Mouse (Mus musculus) MEL (cell line): Measurements from ENCODE around the gene Mrps27. TPM values are rescaled to one million over a fixed set of nuclear protein-coding genes. Genes with fewer than 3 reads are reported as not detected.
A peak's percentile ranks its signal among the peaks of the same experiment; 100 is the strongest.

Experiments used
- DNase-seq: peaks from one replicate; pipeline ENCODE4 v3.0.0; 2011; ENCODE audit warnings: low read depth, low spot score
- H3K27ac ChIP-seq: 2 replicates; pipeline ENCODE4 v1.5.1; 2012; ENCODE audit warnings: low read depth, mild to moderate bottlenecking, control low read depth, low read length, moderate library complexity; ENCODE audit not compliant: control insufficient read depth
- H3K27me3 ChIP-seq, 2 experiments: fragments of 150-350 bp in 1 of 2; sonication (generic) in 1 of 2; 2 replicates each; pipeline ENCODE4 v1.6.1; 2012; ENCODE audit warnings: low read length in 2 of 2, mild to moderate bottlenecking in 2 of 2, improper control_type of control experiment in 1 of 2, moderate library complexity in 1 of 2; ENCODE audit not compliant: insufficient read depth in 2 of 2, control insufficient read depth in 1 of 2
- H3K36me3 ChIP-seq, 2 experiments: 2 replicates each; pipeline ENCODE4 v1.6.1; 2012 to 2014; ENCODE audit warnings: low read length in 2 of 2, improper control_type of control experiment in 1 of 2, inconsistent platforms in 1 of 2, mild to moderate bottlenecking in 1 of 2; ENCODE audit not compliant: insufficient read depth in 2 of 2, control insufficient read depth in 1 of 2
- H3K4me1 ChIP-seq, 2 experiments: fragments of 150-350 bp in 1 of 2; sonication (generic) in 1 of 2; 2 replicates each; pipeline ENCODE4 v1.6.1; 2012; ENCODE audit warnings: low read length in 2 of 2, improper control_type of control experiment in 1 of 2, mild to moderate bottlenecking in 1 of 2; ENCODE audit not compliant: insufficient read depth in 2 of 2, control insufficient read depth in 1 of 2
- H3K4me3 ChIP-seq, 2 experiments: fragments of 150-350 bp in 1 of 2; sonication (generic) in 1 of 2; 2 replicates each; pipeline ENCODE4 v1.5.1; 2012; ENCODE audit warnings: low read depth in 2 of 2, low read length in 2 of 2, mild to moderate bottlenecking in 2 of 2, moderate library complexity in 2 of 2, control low read depth in 1 of 2, improper control_type of control experiment in 1 of 2; ENCODE audit not compliant: control insufficient read depth in 1 of 2, insufficient read depth in 1 of 2
- H3K79me2 ChIP-seq: 2 replicates; pipeline ENCODE4 v1.6.1; 2012; ENCODE audit warnings: mild to moderate bottlenecking, low read length, moderate library complexity; ENCODE audit not compliant: control insufficient read depth, poor library complexity, insufficient read depth
- H3K9ac ChIP-seq: 2 replicates; pipeline ENCODE4 v1.6.1; 2012; ENCODE audit warnings: low read depth, mild to moderate bottlenecking, control low read depth, low read length, moderate library complexity; ENCODE audit not compliant: control insufficient read depth, poor library complexity, severe bottlenecking
- H3K9me3 ChIP-seq: fragments of 150-350 bp; sonication (generic); replicated peaks from 2 replicates; pipeline ENCODE4 v1.6.1; 2012; ENCODE audit warnings: mild to moderate bottlenecking, low read length, improper control_type of control experiment, moderate library complexity; ENCODE audit not compliant: insufficient read depth
- BHLHE40 ChIP-seq: IDR thresholded peaks from 2 replicates; pipeline ENCODE4 v1.6.1; 2012; ENCODE audit warnings: low read depth, mild to moderate bottlenecking, inconsistent platforms, low read length, improper control_type of control experiment, borderline replicate concordance
- CHD1 ChIP-seq: IDR thresholded peaks from 2 replicates; pipeline ENCODE4 v1.6.1; 2012; ENCODE audit warnings: low read depth, mild to moderate bottlenecking, inconsistent platforms, low read length, improper control_type of control experiment
- CTCF ChIP-seq, 3 experiments: IDR thresholded peaks in 2 of 3; conservative IDR thresholded peaks in 1 of 3; 2 replicates each; pipeline ENCODE4 v1.5.1; 2011 to 2012; ENCODE audit warnings: low read length in 3 of 3, low read depth in 2 of 3, mild to moderate bottlenecking in 2 of 3, improper control_type of control experiment in 1 of 3, inconsistent platforms in 1 of 3, mixed read lengths in 1 of 3, moderate library complexity in 1 of 3; ENCODE audit not compliant: control insufficient read depth in 1 of 3, insufficient read depth in 1 of 3, poor library complexity in 1 of 3, severe bottlenecking in 1 of 3
- E2F4 ChIP-seq: IDR thresholded peaks from 2 replicates; pipeline ENCODE4 v1.6.1; 2011; ENCODE audit warnings: low read depth, low read length, improper control_type of control experiment, borderline replicate concordance
- ELF1 ChIP-seq: IDR thresholded peaks from 2 replicates; pipeline ENCODE4 v1.6.1; 2014; ENCODE audit warnings: low read depth, mild to moderate bottlenecking, inconsistent platforms, low read length, improper control_type of control experiment, moderate library complexity
- ETS1 ChIP-seq: IDR thresholded peaks from 2 replicates; pipeline ENCODE4 v1.6.1; 2012; ENCODE audit warnings: low read depth, mild to moderate bottlenecking, inconsistent platforms, low read length, improper control_type of control experiment, moderate library complexity
- GABPA ChIP-seq: IDR thresholded peaks from 2 replicates; pipeline ENCODE4 v1.6.1; 2012; ENCODE audit warnings: low read depth, mild to moderate bottlenecking, inconsistent platforms, low read length, improper control_type of control experiment, moderate library complexity
- GATA1 ChIP-seq: IDR thresholded peaks from 2 replicates; pipeline ENCODE4 v1.6.1; 2011; ENCODE audit warnings: low read depth, low read length, improper control_type of control experiment
- HCFC1 ChIP-seq: IDR thresholded peaks from 2 replicates; pipeline ENCODE4 v1.6.1; 2012; ENCODE audit warnings: low read depth, mild to moderate bottlenecking, inconsistent platforms, low read length, improper control_type of control experiment, moderate library complexity
- JUND ChIP-seq: IDR thresholded peaks from 2 replicates; pipeline ENCODE4 v1.6.1; 2011; ENCODE audit warnings: low read depth, mild to moderate bottlenecking, improper control_type of control experiment, low read length
- MAFK ChIP-seq: IDR thresholded peaks from 2 replicates; pipeline ENCODE4 v1.6.1; 2011; ENCODE audit warnings: low read depth, mild to moderate bottlenecking, low read length, improper control_type of control experiment, borderline replicate concordance
- MAZ ChIP-seq: IDR thresholded peaks from 2 replicates; pipeline ENCODE4 v1.6.1; 2012; ENCODE audit warnings: low read depth, mild to moderate bottlenecking, inconsistent platforms, low read length, improper control_type of control experiment
- MEF2A ChIP-seq: IDR thresholded peaks from 2 replicates; pipeline ENCODE4 v1.6.1; 2014; ENCODE audit warnings: low read depth, mild to moderate bottlenecking, inconsistent platforms, low read length, improper control_type of control experiment; ENCODE audit not compliant: poor library complexity, insufficient replicate concordance, severe bottlenecking; ENCODE audit errors: extremely low read depth
- MXI1 ChIP-seq: IDR thresholded peaks from 2 replicates; pipeline ENCODE4 v1.6.1; 2011; ENCODE audit warnings: mild to moderate bottlenecking, low read depth, low read length, improper control_type of control experiment
- MYB ChIP-seq: IDR thresholded peaks from 2 replicates; pipeline ENCODE4 v1.6.1; 2011; ENCODE audit warnings: mild to moderate bottlenecking, low read depth, low read length, improper control_type of control experiment
- MYC ChIP-seq: IDR thresholded peaks from 2 replicates; pipeline ENCODE4 v1.6.1; 2011; ENCODE audit warnings: low read depth, mild to moderate bottlenecking, low read length, improper control_type of control experiment, moderate library complexity
- NELFE ChIP-seq: IDR thresholded peaks from 2 replicates; pipeline ENCODE4 v1.6.1; 2011; ENCODE audit warnings: low read depth, low read length, improper control_type of control experiment
- NRF1 ChIP-seq: IDR thresholded peaks from 2 replicates; pipeline ENCODE4 v1.6.1; 2014; ENCODE audit warnings: low read depth, mild to moderate bottlenecking, inconsistent platforms, low read length, improper control_type of control experiment, moderate library complexity; ENCODE audit not compliant: poor library complexity, insufficient read depth, severe bottlenecking
- POLR2A ChIP-seq, 2 experiments: IDR thresholded peaks; 2 replicates each; pipeline ENCODE4 v1.6.1; 2011 to 2012; ENCODE audit warnings: low read length in 2 of 2, mild to moderate bottlenecking in 2 of 2, control low read depth in 1 of 2, improper control_type of control experiment in 1 of 2, low read depth in 1 of 2, moderate library complexity in 1 of 2; ENCODE audit not compliant: control insufficient read depth in 1 of 2, insufficient read depth in 1 of 2, poor library complexity in 1 of 2
- POLR2AphosphoS2 ChIP-seq: IDR thresholded peaks from 2 replicates; pipeline ENCODE4 v1.6.1; 2011; ENCODE audit warnings: low read length, improper control_type of control experiment
- POLR2AphosphoS5 ChIP-seq: IDR thresholded peaks from 2 replicates; pipeline ENCODE4 v1.6.1; 2012; ENCODE audit warnings: low read depth, borderline replicate concordance, mild to moderate bottlenecking, inconsistent platforms, low read length, moderate library complexity, mixed read lengths
- RAD21 ChIP-seq: IDR thresholded peaks from 2 replicates; pipeline ENCODE4 v1.6.1; 2011; ENCODE audit warnings: mild to moderate bottlenecking, low read depth, low read length, improper control_type of control experiment
- RCOR1 ChIP-seq: IDR thresholded peaks from 2 replicates; pipeline ENCODE4 v1.6.1; 2012; ENCODE audit warnings: low read depth, mild to moderate bottlenecking, inconsistent platforms, low read length, improper control_type of control experiment
- SIN3A ChIP-seq: IDR thresholded peaks from 2 replicates; pipeline ENCODE4 v1.6.1; 2012; ENCODE audit warnings: low read length, improper control_type of control experiment, inconsistent platforms
- SMC3 ChIP-seq: IDR thresholded peaks from 2 replicates; pipeline ENCODE4 v1.6.1; 2011; ENCODE audit warnings: low read depth, low read length, improper control_type of control experiment
- TAL1 ChIP-seq: IDR thresholded peaks from 2 replicates; pipeline ENCODE4 v1.6.1; 2012; ENCODE audit warnings: mild to moderate bottlenecking, inconsistent platforms, low read length, moderate library complexity, mixed read lengths
- TBP ChIP-seq: IDR thresholded peaks from 2 replicates; pipeline ENCODE4 v1.8.0; 2011; ENCODE audit warnings: low read depth, low read length, improper control_type of control experiment
- TCF12 ChIP-seq: IDR thresholded peaks from 2 replicates; pipeline ENCODE4 v1.6.1; 2014; ENCODE audit warnings: low read depth, mild to moderate bottlenecking, inconsistent platforms, low read length, improper control_type of control experiment, moderate library complexity
- USF1 ChIP-seq: IDR thresholded peaks from 2 replicates; pipeline ENCODE4 v1.6.1; 2014; ENCODE audit warnings: low read depth, mild to moderate bottlenecking, inconsistent platforms, low read length, improper control_type of control experiment, moderate library complexity
- USF2 ChIP-seq, 2 experiments: IDR thresholded peaks; 2 replicates each; pipeline ENCODE4 v1.6.1; 2011 to 2012; ENCODE audit warnings: improper control_type of control experiment in 2 of 2, low read length in 2 of 2, borderline replicate concordance in 1 of 2, inconsistent platforms in 1 of 2, low read depth in 1 of 2, mild to moderate bottlenecking in 1 of 2; ENCODE audit not compliant: insufficient read depth in 1 of 2
- ZC3H11A ChIP-seq: IDR thresholded peaks from 2 replicates; pipeline ENCODE4 v1.6.1; 2012; ENCODE audit warnings: low read depth, mild to moderate bottlenecking, inconsistent platforms, low read length, improper control_type of control experiment
- ZKSCAN1 ChIP-seq: IDR thresholded peaks from 2 replicates; pipeline ENCODE4 v1.6.1; 2012; ENCODE audit warnings: low read depth, mild to moderate bottlenecking, inconsistent platforms, low read length, improper control_type of control experiment, moderate library complexity
- ZMIZ1 ChIP-seq: IDR thresholded peaks from 2 replicates; pipeline ENCODE4 v1.6.1; 2012; ENCODE audit warnings: low read depth, mild to moderate bottlenecking, inconsistent platforms, low read length, improper control_type of control experiment, moderate library complexity
- ZNF384 ChIP-seq: IDR thresholded peaks from 2 replicates; pipeline ENCODE4 v1.6.1; 2012; ENCODE audit warnings: low read depth, mild to moderate bottlenecking, inconsistent platforms, low read length, improper control_type of control experiment
- polyA plus RNA-seq, 2 experiments: library from polyadenylated mRNA; stranded (reverse) in 1 of 2; unstranded in 1 of 2; fragments of >175 nt in 1 of 2; fragments of >200 nt in 1 of 2; gene quantifications; 2 replicates each; pipeline versions ENCODE4 v1.2.1 to v1.2.4; 2012; ENCODE audit warnings: low replicate concordance in 2 of 2, low read depth in 1 of 2; ENCODE audit not compliant: insufficient read length in 2 of 2, insufficient read depth in 1 of 2, missing spikeins in 1 of 2
- total RNA-seq: library from RNA; depleted of rRNA; stranded (reverse); fragments of 300-350 nt; gene quantifications from 2 replicates; pipeline ENCODE4 v1.2.3, GENCODE M21; 2012; rRNA removed

The Mrps27 gene
- total RNA-seq: 27.9 and 29.5 TPM in 2 replicates
- polyA plus RNA-seq: 10 to 100 TPM in 1 of 2 experiments, not detected in 1; 44.1 TPM

DNA sequence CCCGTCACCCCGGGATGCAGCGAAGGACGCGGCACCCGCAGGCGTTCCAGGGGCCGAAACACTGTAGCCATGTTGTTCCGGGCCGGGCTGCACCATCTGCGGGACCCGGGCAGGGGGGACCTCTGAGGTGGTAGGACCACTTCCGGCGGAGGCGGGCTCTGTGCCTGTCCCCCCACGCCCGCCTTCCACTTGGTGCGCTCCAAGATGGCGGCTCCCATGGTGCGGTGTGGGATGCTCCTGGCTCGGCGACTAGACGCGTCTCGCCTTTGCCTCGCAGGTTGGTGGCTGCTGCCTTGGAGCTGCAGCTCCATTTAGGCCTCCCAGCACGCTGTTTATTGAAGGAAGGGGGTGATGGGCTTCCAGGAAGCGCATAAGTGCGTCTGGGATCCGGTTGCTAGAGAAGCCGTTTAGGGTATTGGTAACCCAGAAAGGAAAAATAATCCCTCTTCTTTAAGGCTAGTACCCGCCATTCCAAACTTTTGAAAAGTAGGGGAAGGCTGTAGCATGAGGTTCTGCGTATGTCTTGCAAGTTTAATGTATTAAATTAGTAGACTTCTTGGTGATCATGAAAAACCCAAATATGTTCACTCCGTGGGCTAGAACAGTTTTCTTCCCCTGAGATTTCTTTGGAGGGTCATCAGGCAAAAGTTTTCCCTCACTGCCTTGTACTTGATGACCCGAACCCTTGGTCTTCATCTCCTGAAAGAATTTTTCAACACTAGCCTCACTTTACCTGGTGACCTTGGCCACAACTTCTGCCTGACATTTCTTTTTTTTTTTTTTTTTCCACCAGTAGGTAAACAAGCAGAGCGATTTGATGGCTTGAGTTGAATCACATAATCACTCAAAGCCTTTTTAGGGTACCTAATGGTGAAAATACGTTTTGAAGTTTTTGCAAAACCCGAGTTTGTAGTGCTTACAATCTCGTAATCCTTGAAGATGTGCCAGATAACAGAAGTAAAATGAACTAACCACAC is at the start of gene Mrps27, which contains the start of gene Ptcd2:
TSS of gene Mrps27 (plus strand) at position 188 of the 977 bp plus-strand sequence.
TSS of gene Ptcd2 (minus strand) at position 107 of the 977 bp plus-strand sequence.
- Histone ChIP-seq H3K27me3 (no peaks in the 10 kb centered on the region), H3K36me3 (peaks cover 0 to 9% of the 10 kb centered on the region in 2 experiments; a peak in 1 of 4 replicates)
- TF ChIP-seq USF2 (IDR thresholded peaks at IDR 0.05; ENCODE audit: borderline replicate concordance in 1 of 2, insufficient read depth in 1 of 2, low read depth in 1 of 2, low read length in 2 of 2) (no peak), CHD1 (peak; percentile 100), POLR2AphosphoS5 (no peak), ELF1 (peak; percentile 81), JUND (no peak), MYB (no peak), BHLHE40 (no peak), TBP (peak; percentile 84), MAFK (no peak), MEF2A (no peak), HCFC1 (peak; percentile 93), RCOR1 (no peak), GATA1 (peak; percentile 26; the same call in 1 of the 2 replicates), ZKSCAN1 (no peak), TAL1 (no peak), ZNF384 (peak; percentile 73), MXI1 (peak; percentile 96), E2F4 (no peak), SIN3A (peak; percentile 95), ZC3H11A (no peak), ZMIZ1 (0 out of 2 replicates have a peak, but pooled peaks have one; percentile 40), GABPA (no peak), USF1 (no peak), RAD21 (no peak), POLR2A (IDR thresholded peaks at IDR 0.05; ENCODE audit: control insufficient read depth in 1 of 2, insufficient read depth in 1 of 2, low read depth in 1 of 2, low read length in 2 of 2, poor library complexity in 1 of 2) (peak; percentile 92 to 94), CTCF (IDR thresholded peaks at IDR 0.05 in 2 of 3, conservative IDR thresholded peaks at IDR 0.05 in 1 of 3; ENCODE audit: control insufficient read depth in 1 of 3, insufficient read depth in 1 of 3, low read depth in 2 of 3, low read length in 3 of 3, poor library complexity in 1 of 3, severe bottlenecking in 1 of 3) (no peak), MYC (peak; percentile 75; the same call in 1 of the 2 replicates), SMC3 (no peak), MAZ (no peak; the same call in 1 of the 2 replicates), NRF1 (peak; percentile 38; the same call in 1 of the 2 replicates), POLR2AphosphoS2 (peak; percentile 75; the same call in 1 of the 2 replicates), TCF12 (peak; percentile 81), NELFE (peak; percentile 89), ETS1 (peak; percentile 44; the same call in 1 of the 2 replicates)

More for the DNA sequence above, at the start of gene Mrps27, which contains the start of gene Ptcd2:
- peaks cover 20% of the 10 kb centered on the region for H3K79me2 ChIP-seq
- H3K4me3 ChIP-seq: peak within 1 kb of the TSS; percentile 83 to 100
- no peaks in the 10 kb centered on the region for H3K9me3 ChIP-seq
- H3K4me1 ChIP-seq: no peaks in the 10 kb centered on the region; a peak in 1 of 4 replicates
- H3K9ac ChIP-seq: peak within 1 kb of the TSS; percentile 99
- DNase-seq: peak; percentile 96
- H3K27ac ChIP-seq: peak within 1 kb of the TSS; percentile 85
